Mouse (Mus musculus): ENCODE data around the gene Phf5a.

Gene Phf5a

GRCm38 (mm10) chr15:81885418-81885934 lies 13.8 kb upstream of the Phf5a start:
- no peak for DNase-seq (ENCODE audit: low spot score)

GRCm38 (mm10) chr15:81882348-81882747 lies 10.6 kb upstream of the Phf5a start:
- DNase-seq (ENCODE audit: low spot score), result no peak

- DNase-seq (ENCODE audit: low spot score), result no peak
These were observed 8.1 kb upstream of the Phf5a start for GRCm38 (mm10) chr15:81879531-81880401.

GRCm38 (mm10) chr15:81872262-81873136 lies 788 bp upstream of the Phf5a start, which contains the start of gene Aco2:
Aco2 (plus strand) TSS chr15:81872309.
- peak; percentile 99 for DNase-seq (ENCODE audit: low spot score)

- no peak for DNase-seq (ENCODE audit: low spot score)
These were observed 1.7 kb downstream of the Phf5a start for GRCm38 (mm10) chr15:81869985-81870384.

DNA sequence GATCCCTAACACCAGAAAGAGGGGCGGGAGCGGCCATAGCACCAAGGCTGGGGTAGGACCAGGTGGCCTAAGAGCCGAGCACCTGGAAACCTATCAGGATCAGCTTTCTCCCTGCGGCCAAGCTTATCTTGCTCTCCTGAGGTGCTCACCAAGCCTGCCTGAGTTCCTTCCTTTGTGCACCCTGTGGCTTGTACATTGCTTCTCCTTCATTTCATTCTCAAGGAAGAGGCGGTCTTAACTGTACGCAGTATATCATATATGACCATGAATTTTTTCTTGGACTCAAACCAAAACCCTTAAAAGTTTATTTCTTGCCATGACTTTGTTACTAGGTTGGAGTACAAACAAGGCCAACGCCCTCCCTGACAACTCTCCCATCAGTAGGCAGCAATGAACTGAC lies 7.5 kb downstream of the Phf5a start:
- DNase-seq (ENCODE audit: low spot score), result no peak

DNA sequence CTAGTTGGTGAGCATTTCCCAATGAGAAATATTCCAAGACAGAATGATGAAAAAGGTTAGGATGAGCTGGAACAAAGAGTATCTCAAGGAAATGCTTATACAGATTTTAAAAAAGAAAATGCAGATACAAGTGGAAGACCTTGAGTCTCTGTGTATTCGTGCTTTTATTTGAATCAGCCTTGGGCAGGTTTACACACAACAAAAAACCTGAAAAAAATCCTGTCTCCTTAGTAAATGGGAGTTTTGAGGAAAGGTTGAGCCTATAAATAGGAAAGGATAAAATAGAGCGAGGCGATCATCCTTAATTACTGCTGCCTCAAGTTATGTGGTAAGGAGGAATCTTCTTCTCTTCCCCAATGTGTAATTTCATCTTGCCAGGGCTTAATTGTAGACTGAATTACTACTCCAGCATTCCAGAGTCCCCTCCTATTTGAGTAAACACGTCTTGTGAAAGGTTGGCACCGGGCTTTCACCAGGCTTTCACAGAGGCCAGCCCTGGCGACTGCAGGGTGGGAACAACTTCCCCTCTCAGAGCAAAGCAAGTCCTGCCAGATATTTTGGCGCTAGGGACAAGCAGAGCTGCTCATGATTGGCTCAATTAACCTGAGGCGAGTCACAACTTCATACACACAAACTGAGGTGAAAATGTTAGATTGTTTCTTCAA lies 11.1 kb downstream of the Phf5a start:
- DNase-seq (ENCODE audit: low spot score), result peak; percentile 58

GRCm38 (mm10) chr15:81859330-81860255 lies 12.1 kb downstream of the Phf5a start:
- DNase-seq (ENCODE audit: low spot score), result peak; percentile 80

DNA sequence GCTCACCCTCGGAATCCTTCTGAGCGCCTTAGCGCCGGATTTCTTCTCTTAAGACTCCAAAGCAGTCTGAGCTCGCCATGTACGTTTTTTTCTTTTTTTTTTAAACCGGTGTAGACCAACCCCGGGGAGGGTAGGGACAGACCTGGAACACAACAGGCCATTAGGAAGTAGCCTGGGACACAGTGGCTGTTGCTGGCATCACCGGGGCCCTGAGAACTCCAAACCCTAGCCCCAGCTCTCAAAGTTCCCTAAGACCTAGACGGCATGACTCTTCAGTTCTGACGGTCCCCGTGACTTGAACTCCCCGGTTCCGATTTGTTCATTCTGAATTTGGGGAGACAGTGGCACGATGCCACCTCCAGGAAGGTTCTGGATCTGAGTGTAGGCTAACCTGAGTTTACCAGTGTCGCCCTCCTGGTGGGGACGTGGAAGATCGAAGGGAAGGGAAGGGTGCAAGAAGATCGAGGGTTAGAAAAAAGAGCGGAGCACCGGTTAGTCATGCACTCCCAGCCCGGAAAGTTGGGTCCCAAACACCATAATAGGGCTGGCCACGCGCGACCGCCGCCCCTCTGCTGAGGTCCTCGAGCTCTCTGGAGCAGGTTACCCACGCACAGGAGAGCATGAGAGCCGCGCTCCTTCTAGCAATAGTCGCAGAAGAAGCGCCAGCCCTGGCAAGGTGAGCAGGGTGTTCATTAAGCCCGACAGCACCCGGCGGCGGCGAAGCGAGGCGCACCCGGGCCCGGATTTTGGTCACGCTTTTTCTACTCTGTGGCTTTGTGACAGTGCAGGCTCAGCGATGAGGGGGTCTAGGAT lies 13.0 kb downstream of the Phf5a start, which contains the start of gene Tob2:
TSS of gene Tob2 (minus strand) at position 280 of the 813 bp plus-strand sequence.
- DNase-seq (ENCODE audit: low spot score), result peak; percentile 62

- DNase-seq (ENCODE audit: low spot score), result peak; percentile 94
These were observed 13.6 kb downstream of the Phf5a start for GRCm38 (mm10) chr15:81858138-81858516.

GRCm38 (mm10) chr15:81857724-81858116 lies 14.0 kb downstream of the Phf5a start:
- DNase-seq (ENCODE audit: low spot score), result no peak

- DNase-seq (ENCODE audit: low spot score), result no peak
These were observed 14.6 kb downstream of the Phf5a start for GRCm38 (mm10) chr15:81856938-81857723.

- peak; percentile 84 for DNase-seq (ENCODE audit: low spot score)
These were observed 15.5 kb downstream of the Phf5a start for GRCm38 (mm10) chr15:81856030-81856790.

DNA sequence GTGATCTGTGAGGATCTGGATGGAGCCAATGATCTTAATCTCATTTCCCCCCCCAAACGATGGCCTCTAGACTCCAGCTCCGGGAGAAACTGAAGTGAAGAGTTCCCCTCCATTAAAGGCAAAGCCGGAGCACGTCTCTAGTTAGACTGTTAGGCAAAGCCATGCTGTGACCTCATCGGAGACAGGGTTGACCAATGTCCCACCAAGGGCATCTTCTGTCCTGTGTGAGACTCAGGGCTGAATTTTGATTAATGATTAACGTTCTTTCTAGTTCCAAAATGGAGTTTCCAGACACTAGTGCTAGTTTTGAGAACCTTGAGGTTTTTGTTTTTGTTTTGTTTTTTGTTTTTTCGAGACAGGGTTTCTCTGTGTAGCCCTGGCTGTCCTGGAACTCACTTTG lies 18.6 kb downstream of the Phf5a start:
- DNase-seq (ENCODE audit: low spot score), result no peak

DNA sequence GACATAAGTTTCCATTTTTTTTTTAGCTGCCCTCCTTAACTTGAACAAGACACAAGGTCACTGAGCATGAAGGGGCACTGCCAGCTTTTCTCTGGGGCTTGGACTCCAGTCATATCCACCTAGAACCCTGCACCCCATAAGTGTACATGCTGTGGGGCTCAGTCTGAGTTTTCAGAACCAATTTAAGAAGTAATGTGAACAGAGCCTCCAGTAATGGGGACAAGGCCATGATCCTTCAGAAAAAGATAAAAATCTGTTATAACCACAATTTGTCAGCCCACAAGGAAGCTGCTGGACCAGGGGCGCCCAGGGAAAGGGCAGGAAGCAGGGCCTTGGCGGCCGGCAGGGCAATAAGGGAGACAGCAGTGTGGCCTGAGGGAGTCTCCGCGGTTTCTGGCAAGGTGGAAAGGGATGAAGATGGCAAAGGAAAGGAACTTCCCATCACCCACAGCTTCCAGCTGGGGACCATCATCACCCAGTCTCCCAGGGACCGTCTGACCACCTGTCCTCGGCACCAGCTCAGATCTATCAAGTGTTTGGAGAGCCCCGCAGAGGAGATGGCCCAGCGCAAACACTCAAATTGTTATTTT lies 19.2 kb downstream of the Phf5a start:
- no peak for DNase-seq (ENCODE audit: low spot score)

DNA sequence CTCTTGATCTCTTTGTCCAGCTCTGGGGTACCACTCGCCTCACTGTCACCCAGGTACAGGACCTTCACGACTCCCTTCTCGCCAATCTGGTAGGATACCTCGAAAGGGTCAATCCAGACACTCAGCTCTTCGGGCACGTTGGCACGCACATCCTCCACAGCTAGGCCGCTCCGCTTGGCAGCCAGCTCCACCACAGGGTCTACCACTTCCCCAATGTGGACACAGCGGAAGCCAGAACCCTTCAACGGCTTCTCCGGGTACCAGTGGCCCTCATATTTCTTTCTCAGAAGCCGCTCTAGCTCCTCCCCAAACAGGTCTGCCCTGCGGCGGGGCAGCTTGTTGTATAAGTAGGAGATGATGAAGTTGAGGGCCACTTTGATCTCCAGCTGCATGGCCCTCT lies 20.3 kb downstream of the Phf5a start:
- DNase-seq (ENCODE audit: low spot score), result no peak

DNA sequence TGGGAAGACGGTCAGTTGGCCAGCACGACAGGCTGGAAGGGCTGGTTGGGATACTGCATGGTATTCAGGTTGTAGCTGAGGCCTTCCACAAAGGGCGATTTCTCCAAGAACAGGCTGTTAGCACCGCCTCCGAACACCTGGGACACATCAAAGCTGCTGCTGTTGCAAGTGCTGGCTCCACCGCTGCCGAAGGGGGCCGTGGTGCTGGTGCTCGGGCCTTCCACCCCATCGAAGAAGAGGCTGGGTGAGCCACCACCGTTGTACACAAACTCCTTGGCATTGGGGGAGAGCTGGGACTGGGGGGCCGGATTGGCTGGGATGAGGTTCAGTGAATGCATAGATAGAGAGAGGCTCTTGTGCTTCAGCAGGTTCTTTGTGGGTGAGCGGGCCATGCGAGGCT lies 21.0 kb downstream of the Phf5a start:
- no peak for DNase-seq (ENCODE audit: low spot score)

DNA sequence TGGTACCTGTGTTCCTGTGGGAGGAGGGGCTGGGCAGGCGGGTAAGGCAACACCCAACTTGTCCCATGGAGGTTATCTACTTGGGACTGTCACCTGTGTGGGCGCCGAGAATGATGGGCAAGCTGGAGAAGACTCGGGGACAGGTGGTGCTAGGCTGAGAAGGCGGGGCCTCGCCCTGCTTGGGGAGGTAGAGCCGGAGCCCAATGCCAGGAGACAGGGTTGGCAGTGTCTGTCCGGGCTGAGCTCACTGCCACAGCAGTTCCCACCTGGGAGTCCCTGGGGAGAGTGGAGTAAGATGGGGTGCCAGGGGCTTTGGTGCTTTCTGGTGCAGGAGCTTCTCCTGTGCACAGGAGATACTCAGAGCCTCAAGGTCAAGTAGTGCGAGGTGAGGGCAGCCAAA lies 22.6 kb downstream of the Phf5a start:
- DNase-seq (ENCODE audit: low spot score), result no peak

Data from urinary bladder, postnatal 14 days (tissue).